Mouse (Mus musculus) heart, postnatal 36 days (tissue): ENCODE measurements around the gene Sct. TPM values are rescaled to one million over a fixed set of nuclear protein-coding genes. Genes with fewer than 3 reads are reported as not detected.
"Not testable (repeated sequence)": the region's sequence is repeated elsewhere in the genome, so short reads cannot be mapped to it uniquely, and the experiment has no call there.

Experiments
- DNase-seq, 2 experiments: peaks; one replicate each; pipeline ENCODE4 v3.0.0; 2021 to 2022
- intact Hi-C: fragments of 180-260 bp; cut with DNase I; formaldehyde crosslinking; loops from one replicate; pipeline ENCODE4 v1.15.1; 2025
- total RNA-seq, 2 experiments: library from RNA; stranded (reverse); gene quantifications; 2 replicates each; pipeline ENCODE4 v1.2.3; 2021

Sct gene
- total RNA-seq, 2 experiments from 2014 or later: not detected

DNA sequence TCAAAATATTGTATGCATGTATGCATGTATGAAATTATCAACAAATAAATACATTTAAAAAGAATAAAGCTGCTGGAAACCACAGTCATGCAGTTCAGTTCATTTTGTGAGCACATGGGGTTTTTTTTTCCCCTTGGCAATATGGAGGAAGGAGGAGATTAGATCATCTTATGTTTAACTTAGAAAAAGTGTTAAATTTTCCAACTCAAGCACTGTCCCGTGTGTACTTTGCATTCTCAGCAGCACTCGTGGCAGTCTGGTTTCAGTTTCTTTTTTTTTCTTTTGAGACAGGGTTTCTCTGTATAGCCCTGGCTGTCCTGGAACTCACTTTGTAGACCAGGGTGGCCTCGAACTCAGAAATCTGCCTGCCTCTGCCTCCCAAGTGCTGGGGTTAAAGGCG, 28.4 kb downstream of the Sct start:
- DNase-seq, intact Hi-C loops: not testable (repeated sequence)

- DNase-seq: no peak
- intact Hi-C loops: no loop called here
Measured at GRCm38 (mm10) chr7:141231551-141231950, 47.4 kb downstream of the Sct start.

DNA sequence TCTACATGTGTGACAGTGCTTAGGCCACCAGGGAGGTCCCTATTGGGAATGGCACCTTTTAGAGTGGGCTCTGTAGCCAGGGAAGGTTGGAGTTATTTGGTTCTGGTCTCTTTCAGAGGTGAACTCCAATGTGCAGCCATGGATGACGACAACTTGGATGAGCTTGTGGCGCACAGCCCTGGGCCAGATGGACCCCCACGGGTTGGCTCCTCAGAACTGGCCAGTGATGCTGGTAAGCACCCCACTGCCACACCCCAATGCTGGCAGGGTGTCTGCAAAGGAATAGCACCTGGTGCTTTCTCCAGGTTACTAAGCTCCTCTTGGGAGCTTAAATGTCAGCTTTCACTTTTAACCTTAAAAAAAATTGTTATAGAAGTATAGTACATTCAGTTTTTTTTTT, 47.8 kb downstream of the Sct start:
- DNase-seq: no peak
- intact Hi-C loops: no loop called here

DNA sequence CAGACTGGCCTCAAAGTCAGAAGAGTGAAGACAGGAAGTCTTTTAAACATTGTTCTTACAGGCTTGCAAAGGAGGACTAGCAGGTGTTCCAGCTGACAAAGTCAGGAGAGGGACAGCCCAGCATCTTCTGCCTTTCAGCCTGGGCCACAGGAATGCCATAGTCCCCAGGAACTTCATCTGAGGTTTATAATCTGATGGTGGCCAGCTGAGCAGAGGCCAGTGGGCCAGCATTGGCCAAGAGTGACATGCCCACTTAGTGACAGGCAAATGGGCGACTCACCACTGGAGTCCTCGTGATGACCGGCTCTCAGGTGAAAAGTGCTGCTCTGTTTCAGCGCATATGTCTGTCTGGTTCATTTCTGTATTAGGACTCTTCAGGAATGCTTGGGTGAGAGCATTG, 48.4 kb downstream of the Sct start:
- no peak for DNase-seq
- intact Hi-C loops: no loop called here

DNA sequence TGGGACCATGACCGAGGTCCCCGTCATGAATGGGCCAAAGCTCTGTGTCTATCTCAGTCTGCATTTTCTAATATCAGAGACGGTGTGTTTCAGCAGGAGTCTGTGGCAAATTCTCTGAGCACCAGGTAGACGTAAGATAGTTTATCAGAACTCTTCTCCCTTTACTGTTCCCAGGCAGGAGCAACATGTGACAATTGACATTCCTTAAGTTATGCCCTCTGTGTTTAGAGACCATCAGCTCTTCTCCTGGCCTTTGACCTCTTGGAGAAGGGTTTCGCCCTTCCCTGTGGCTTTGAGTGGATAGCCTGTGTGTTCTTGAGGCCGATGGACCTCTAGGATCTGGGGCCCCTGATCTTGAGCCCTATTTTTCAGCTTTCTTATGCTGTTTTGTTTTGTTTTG, 49.2 kb downstream of the Sct start:
- DNase-seq: no peak
- intact Hi-C loops: loop anchor here (2.0 to 5.0 kb wide), 2 partner anchors 98 to 133 kb away; partner anchors contain the start of genes Deaf1 and Tmem80

Other genes starting within 250 kb of the Sct start
- not detected for gene B4galnt4, start 218.0 kb downstream of the Sct start, total RNA-seq
- gene Pkp3, start 200.9 kb downstream of the Sct start, total RNA-seq: not detected
- 1 to 10 TPM; 5.6 to 9.5 TPM for gene Sigirr, start 178.6 kb downstream of the Sct start, total RNA-seq
- gene Ano9, start 161.3 kb downstream of the Sct start, total RNA-seq: under 1 TPM; 0.14 to 0.33 TPM
- 10 to 100 TPM; 25.8 to 36.2 TPM for gene Ptdss2, start 156.8 kb downstream of the Sct start, total RNA-seq
- gene Rnh1, start 106.3 kb downstream of the Sct start, total RNA-seq: 10 to 100 TPM; 66.8 to 67.8 TPM
- 100 to 1,000 TPM in 1 of 2 experiments, 10 to 100 TPM in 1; 97.9 to 104 TPM for gene Hras, start 85.1 kb downstream of the Sct start, total RNA-seq
- 1 to 10 TPM; 2.8 to 4.0 TPM for gene Lrrc56, start 85.0 kb downstream of the Sct start, total RNA-seq
- not detected for gene Lmntd2, start 65.1 kb downstream of the Sct start, total RNA-seq
- gene Rassf7, start 63.3 kb downstream of the Sct start, total RNA-seq: 1 to 10 TPM in 1 of 2 experiments, under 1 TPM in 1; 0.79 to 1.7 TPM
- 10 to 100 TPM; 31.9 to 36.5 TPM for gene Phrf1, start 50.3 kb downstream of the Sct start, total RNA-seq
- 1 to 10 TPM; 4.1 to 8.6 TPM for gene Irf7, start 12.7 kb downstream of the Sct start, total RNA-seq
- not detected for gene Cdhr5, start 2.3 kb downstream of the Sct start, total RNA-seq
- not detected for gene Drd4, start 12.9 kb upstream of the Sct start, total RNA-seq
- 10 to 100 TPM; 16.5 to 17.1 TPM for gene Deaf1, start 48.6 kb upstream of the Sct start, total RNA-seq
- 10 to 100 TPM; 13.5 to 14.8 TPM for gene Tmem80, start 48.6 kb upstream of the Sct start, total RNA-seq
- gene Eps8l2, start 59.7 kb upstream of the Sct start, total RNA-seq: 1 to 10 TPM; 3.3 to 3.7 TPM
- 100 to 1,000 TPM; 114 to 116 TPM for gene Taldo1, start 113.1 kb upstream of the Sct start, total RNA-seq
- gene Gatd1, start 135.0 kb upstream of the Sct start, total RNA-seq: 10 to 100 TPM; 14.9 to 16.7 TPM
- 1 to 10 TPM in 1 of 2 experiments, under 1 TPM in 1; 0.80 to 1.5 TPM for gene Cend1, start 150.4 kb upstream of the Sct start, total RNA-seq
- gene Slc25a22, start 158.8 kb upstream of the Sct start, total RNA-seq: 10 to 100 TPM; 60.0 to 96.2 TPM
- under 1 TPM; 0.60 to 0.78 TPM for gene Pidd1, start 164.9 kb upstream of the Sct start, total RNA-seq
- 100 to 1,000 TPM; 885 to 891 TPM for gene Rplp2, start 168.2 kb upstream of the Sct start, total RNA-seq
- 100 to 1,000 TPM; 552 to 604 TPM for gene Pnpla2, start 176.1 kb upstream of the Sct start, total RNA-seq
- 10 to 100 TPM; 24.1 to 24.2 TPM for gene Cracr2b, start 182.0 kb upstream of the Sct start, total RNA-seq
- 100 to 1,000 TPM; 299 to 300 TPM for gene Cd151, start 188.3 kb upstream of the Sct start, total RNA-seq
- gene Polr2l, start 196.0 kb upstream of the Sct start, total RNA-seq: 10 to 100 TPM; 76.0 to 83.7 TPM
- 10 to 100 TPM; 27.3 to 44.1 TPM for gene Tspan4, start 196.1 kb upstream of the Sct start, total RNA-seq